Mouse (Mus musculus) frontal cortex, postnatal 25 days (tissue): ENCODE results near the gene Polr2e.
A peak's percentile ranks its signal among the peaks of the same experiment; 100 is the strongest.
"Not testable (repeated sequence)": the region's sequence is repeated elsewhere in the genome, so short reads cannot be mapped to it uniquely, and the experiment has no call there.

Experiments
- DNase-seq, 2 experiments: peaks; one replicate each; pipeline ENCODE4 v3.0.0; 2022; ENCODE audit warnings: low spot score in 2 of 2

Gene Polr2e

GRCm38 (mm10) chr10:80056976-80057682, 17.5 kb upstream of the Polr2e start:
- DNase-seq = no peak

DNA sequence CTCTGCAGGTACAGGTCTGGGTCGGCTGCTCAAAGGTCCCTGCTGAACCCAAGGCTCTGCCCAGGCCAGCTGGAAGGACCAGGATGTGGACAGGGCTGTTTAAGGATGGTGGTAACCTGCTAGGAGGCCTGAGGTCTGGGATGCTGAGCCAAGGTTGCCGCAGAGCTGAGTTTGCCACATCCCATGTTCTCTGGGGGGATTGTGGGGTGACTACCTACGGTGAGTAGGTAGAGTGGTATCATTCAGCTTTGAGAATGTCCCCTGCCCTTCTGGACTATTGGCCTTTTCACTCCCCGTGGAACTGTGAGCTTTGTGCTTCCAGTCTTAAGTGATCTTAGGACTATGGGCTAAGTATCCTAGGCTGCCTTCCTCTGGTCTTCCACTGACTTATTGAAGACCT, 16.9 kb upstream of the Polr2e start:
- DNase-seq = no peak

- no peak for DNase-seq
Measured at GRCm38 (mm10) chr10:80055891-80056290, 16.3 kb upstream of the Polr2e start.

DNA sequence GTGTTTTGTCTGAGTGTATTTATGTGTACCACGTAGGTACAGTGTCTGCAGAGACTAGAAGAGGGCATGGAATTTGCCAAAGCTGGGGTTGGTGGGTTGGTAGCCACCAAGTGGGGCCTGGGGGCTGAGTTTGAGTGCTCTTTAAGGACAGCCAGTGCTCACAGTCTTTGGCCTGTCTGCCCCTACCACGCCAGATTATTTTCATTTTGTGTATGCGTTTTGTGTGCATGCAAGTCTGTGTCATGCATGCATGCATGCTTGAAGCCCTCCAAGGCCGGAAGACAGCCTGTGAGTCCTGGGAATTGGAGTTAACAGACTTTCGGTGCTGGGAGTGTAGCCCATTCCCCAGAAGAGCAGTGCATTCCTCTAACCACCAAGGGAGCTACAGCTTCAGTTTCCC, 15.8 kb upstream of the Polr2e start:
- no peak for DNase-seq

DNA sequence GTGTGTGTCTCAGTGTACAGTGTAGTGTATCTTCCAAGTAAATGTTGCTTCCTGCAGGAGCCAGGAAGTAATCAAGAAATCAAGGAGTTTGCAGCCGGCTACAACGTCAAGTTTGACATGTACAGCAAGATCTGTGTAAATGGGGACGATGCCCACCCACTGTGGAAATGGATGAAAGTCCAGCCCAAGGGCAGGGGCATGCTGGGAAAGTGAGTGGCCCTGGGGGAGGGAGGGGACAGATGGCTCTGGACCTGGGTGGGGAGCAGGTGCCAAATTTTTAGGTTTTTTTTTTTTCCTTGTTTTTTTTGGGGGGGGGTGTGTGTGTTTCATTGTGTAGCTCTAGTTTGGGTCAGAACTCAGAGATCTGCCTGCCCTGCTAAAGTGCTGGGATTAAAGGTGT, 15.3 kb upstream of the Polr2e start:
- not testable (repeated sequence) for DNase-seq

DNA sequence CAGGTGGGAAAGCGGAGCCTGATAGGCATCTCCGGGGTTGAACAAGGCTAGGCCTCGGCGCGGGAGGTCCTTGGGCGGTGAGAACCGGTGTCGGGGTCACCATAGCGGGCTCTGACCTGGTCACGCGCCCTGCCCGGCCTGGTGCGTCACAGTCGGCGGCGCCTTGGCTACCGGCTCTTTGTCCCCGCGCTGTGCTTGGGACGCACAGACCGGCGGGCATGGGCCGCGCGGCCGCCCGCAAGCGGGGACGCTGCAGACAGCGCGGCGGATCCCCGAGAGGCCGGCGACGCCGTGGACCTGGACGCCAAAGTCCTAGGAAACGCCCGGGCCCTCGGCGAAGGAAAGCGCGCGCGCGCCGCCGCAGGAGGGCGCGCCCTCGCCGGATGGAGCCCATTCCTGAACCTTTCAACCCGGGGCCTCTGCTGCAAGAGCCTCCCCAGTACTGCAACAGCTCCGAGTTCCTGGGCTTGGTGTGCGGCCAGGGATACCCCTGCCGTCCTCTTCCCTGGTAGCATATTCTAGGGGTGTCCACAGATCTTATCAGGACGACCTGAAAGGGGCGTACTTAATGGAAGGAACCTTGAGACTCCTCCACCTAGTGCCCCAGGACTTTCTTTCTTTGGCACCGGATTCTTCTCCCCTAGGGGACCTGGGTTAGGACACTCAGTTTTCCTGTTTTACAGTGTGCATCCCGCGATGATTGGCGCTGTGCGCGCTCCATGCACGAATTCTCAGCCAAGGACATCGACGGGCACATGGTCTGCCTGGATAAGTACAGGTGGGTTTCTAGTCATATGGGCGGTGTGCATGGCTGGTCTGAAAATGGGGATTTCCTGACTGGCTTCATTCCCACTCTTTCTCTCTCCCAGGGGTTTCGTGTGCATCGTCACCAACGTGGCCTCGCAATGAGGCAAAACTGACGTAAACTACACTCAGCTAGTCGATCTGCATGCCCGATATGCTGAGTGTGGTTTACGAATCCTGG, 14.5 kb upstream of the Polr2e start:
- DNase-seq = peak; percentile 38 to 44

- peak; percentile 96 to 99 for DNase-seq
Measured at GRCm38 (mm10) chr10:80053259-80053780, 13.7 kb upstream of the Polr2e start.

DNA sequence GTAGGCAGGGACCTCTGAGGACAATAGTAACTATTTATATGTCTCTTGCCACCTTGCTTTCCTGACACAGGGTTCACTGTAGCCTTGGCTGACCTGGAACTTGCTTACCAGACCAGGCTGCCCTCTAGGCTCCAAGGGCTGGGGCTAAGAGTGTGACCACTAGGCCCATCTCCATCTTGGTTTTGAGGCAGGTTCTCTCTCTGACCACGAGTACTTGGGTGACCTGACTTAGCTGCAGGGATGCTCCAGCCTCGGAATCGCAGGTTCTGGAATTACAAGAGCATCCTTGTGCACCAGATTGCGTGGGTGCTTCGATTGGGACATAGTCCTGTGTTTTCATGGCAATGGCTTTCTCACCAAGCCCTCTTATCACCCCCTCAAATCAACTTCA, 12.8 kb upstream of the Polr2e start:
- DNase-seq = no peak

- no peak for DNase-seq
Measured at GRCm38 (mm10) chr10:80051618-80052373, 12.2 kb upstream of the Polr2e start.

DNA sequence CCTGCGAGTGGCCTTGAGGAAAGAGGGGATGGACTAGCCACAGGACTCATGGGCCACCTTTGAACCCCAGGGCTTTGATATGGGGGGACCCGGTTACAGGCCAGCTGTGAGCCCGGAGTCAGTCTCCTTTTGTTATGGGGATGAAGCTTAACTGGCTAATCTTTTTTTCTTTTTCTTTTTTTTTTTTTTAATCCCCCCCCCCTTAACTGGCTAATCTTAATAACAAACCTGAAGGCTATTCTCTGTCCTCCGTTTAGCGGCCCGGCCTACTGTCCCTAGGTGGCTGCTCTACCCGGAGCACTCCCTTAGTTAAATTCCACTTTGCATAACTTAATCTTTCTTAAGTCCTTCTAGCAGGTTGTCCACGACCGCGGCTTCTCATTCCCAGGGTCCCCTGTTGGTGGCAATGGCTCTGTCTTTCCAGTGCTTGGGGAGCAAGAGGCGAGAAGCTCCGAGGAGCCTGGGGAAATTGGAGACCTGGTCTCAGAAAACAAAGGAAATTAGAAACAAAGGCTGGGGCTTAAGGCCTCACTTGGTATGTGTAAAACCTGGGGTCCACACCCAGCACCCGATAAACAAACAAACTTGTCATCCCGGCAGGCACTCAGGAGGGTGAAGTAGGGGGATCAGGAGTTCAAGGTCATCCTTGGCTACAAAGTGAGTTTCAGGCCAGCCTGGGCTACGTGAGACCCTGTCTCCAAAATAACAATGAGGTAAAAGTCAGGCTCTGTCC, 11.5 kb upstream of the Polr2e start:
- no peak for DNase-seq

- DNase-seq = no peak
Measured at GRCm38 (mm10) chr10:80050244-80050643, 10.6 kb upstream of the Polr2e start.

DNA sequence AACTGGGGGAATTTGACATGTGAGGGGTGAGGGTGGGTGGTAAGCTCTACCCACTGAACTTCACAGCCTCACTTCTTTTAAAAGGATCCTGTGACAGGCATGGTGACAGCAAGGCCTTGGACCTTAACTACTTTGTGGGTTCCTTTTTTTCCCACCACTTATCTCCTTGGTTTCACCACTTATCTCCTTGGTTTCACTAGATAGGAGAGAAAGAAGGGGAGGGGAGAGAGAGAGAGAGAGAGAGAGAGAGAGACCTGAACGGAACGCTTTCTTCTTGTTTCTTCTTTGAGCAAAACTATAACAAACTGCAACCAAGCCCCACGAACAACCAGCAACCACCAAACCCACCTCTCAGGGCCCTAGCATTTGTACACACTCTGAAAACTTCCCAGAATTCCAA, 9.2 kb upstream of the Polr2e start:
- no peak for DNase-seq

- no peak for DNase-seq
Measured at GRCm38 (mm10) chr10:80048396-80048795, 8.8 kb upstream of the Polr2e start.

GRCm38 (mm10) chr10:80047041-80047565, 7.5 kb upstream of the Polr2e start, which contains the start of gene Gpx4:
Gpx4 (plus strand) TSS chr10:80047166.
- DNase-seq = no peak

DNA sequence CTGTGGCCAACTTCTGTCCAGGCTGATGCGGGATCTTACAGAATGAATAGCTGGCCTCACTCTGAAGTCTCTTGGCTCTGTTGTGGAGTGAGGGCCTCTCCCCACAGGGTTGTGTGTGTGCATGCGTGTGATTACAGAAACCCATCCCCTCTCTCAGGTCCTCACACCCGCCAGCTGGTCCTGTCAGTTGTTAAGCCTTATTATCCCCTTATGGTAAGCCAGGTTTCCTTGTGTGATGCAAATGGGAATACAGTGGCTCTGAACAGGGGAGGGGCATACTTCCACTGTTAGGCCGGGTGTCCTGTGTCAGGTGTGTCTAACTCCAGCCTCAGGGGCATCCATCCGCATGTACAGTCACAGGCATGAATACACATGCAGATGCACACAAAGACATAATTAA, 6.2 kb upstream of the Polr2e start:
- DNase-seq = no peak

DNA sequence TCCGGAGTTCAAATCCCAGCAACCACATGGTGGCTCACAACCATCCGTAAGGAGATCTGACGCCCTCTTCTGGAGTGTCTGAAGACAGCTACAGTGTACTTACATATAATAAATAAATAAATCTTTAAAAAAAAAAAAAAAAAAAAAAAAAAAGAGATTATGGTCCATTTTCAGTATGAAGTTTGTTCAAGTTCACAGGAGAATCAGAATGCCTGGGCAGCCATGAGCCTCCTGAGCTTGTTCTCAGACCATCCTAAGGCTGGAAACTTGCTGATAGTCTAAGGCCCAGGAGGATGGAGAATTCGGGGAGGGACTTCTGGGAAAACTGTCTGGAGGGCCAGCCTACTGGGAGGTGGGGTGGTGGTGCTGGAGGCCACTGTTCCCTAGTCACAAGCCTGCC, 5.8 kb upstream of the Polr2e start:
- not testable (repeated sequence) for DNase-seq

- DNase-seq = no peak
Measured at GRCm38 (mm10) chr10:80044087-80044486, 4.5 kb upstream of the Polr2e start.

GRCm38 (mm10) chr10:80041409-80042060, 1.9 kb upstream of the Polr2e start:
- DNase-seq = not testable (repeated sequence)

DNA sequence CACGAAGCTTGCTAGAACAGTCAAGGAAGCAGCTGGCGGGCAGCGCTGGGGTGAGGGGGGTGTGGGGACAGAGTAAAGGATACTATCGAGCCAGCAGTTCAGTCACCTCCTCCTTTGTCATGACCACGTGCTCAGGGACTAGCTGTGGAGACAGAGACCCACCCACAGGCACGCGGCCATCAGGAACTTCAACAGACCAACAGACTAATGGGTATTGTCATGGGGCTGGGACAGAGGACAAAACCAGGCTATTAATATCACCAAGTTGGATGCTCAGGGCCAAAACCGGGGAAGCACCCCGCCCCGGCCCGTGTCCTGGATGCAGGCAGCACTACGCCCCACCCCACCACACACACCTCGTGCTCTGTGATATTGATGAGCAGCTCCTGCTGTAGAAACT, 2.8 kb downstream of the Polr2e start:
- DNase-seq = no peak

DNA sequence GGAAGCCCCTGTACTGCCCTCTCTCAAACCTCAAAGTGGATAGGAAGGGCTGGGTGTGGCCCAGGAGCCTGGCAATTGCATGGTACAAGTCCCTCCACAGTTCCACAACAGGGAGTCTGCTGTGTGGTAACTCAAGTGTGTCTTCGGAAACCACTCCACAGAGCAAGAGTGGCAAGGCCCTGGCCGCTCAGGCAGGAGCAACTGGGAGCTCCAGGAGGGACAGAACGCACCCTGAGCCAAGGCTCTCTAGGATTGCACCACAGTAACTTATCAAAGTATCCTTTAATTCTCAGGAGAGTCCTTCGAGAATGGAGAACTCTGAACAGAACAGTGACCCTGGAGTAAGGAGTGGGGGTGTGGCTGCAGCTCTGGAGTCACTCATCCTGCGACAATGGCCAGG, 3.9 kb downstream of the Polr2e start:
- no peak for DNase-seq
